Mouse (Mus musculus) midbrain, postnatal 0 days (tissue): Measurements from ENCODE around the gene Tmem266. TPM values are rescaled to one million over a fixed set of nuclear protein-coding genes. Genes with fewer than 3 reads are reported as not detected.

ENCODE experiments used
- ATAC-seq: fragments of 200-750 bp; cut with Nextera tagmentation; 2 replicates; pipeline ENCODE4 v1.8.0; 2017; ENCODE audit warnings: moderate number of reproducible peaks, mild to moderate bottlenecking, moderate TSS enrichment, moderate library complexity; ENCODE audit not compliant: low FRiP score
- DNase-seq: peaks from one replicate; pipeline ENCODE4 v3.0.0-alpha.2; 2015; ENCODE audit warnings: low spot score
- H3K27ac ChIP-seq: fragments of 300-500 bp; sonication (generic); 2 replicates; pipeline ENCODE4 v1.5.1; 2014; ENCODE audit warnings: low read depth, mild to moderate bottlenecking, low read length, mixed read lengths
- H3K27me3 ChIP-seq: fragments of 300-500 bp; sonication (generic); 2 replicates; pipeline ENCODE4 v1.6.1; 2014; ENCODE audit warnings: low read length, control low read depth, mixed read lengths; ENCODE audit not compliant: insufficient read depth
- H3K36me3 ChIP-seq: fragments of 300-500 bp; sonication (generic); 2 replicates; pipeline ENCODE4 v1.6.1; 2014; ENCODE audit warnings: low read length, control low read depth, mixed read lengths; ENCODE audit not compliant: insufficient read depth
- H3K4me1 ChIP-seq: fragments of 300-500 bp; sonication (generic); 2 replicates; pipeline ENCODE4 v1.6.1; 2014; ENCODE audit warnings: mild to moderate bottlenecking, control low read depth, antibody characterized with exemption, low read length, mixed read lengths; ENCODE audit not compliant: insufficient read depth
- H3K4me2 ChIP-seq: fragments of 300-500 bp; sonication (generic); 2 replicates; pipeline ENCODE4 v1.6.1; 2014; ENCODE audit warnings: low read depth, mild to moderate bottlenecking, low read length, mixed read lengths; ENCODE audit not compliant: poor library complexity, severe bottlenecking
- H3K4me3 ChIP-seq: fragments of 300-500 bp; sonication (generic); 2 replicates; pipeline ENCODE4 v1.5.1; 2014; ENCODE audit warnings: low read depth, mild to moderate bottlenecking, low read length, moderate library complexity
- H3K9ac ChIP-seq: fragments of 300-500 bp; sonication (generic); replicated peaks from 2 replicates; pipeline ENCODE4 v1.6.1; 2014; ENCODE audit warnings: mild to moderate bottlenecking, low read length, moderate library complexity, mixed read lengths; ENCODE audit not compliant: poor library complexity, severe bottlenecking
- H3K9me3 ChIP-seq: fragments of 300-500 bp; sonication (generic); 2 replicates; pipeline ENCODE4 v1.6.1; 2016; ENCODE audit warnings: low read length, control low read depth
- CTCF ChIP-seq: IDR thresholded peaks from 2 replicates; pipeline ENCODE4 v1.5.1; 2016; ENCODE audit warnings: antibody characterized with exemption, mild to moderate bottlenecking
- WGBS: fragments of 180-500 bp; shearing (Covaris S2); extraction: QIAGEN DNeasy Blood & Tissue Kit; methylation state at CpG from one replicate; pipeline ENCODE4 v1.1.7; 2014; 5-methylcytosine and 5-hydroxymethylcytosine counted together
- polyA plus RNA-seq: library from polyadenylated mRNA; unstranded; fragments of >200 nt; fragmentation: Nextera tagmentation; extraction: Ambion mirVana; gene quantifications from 2 replicates; pipeline ENCODE4 v1.2.1, GENCODE M21; 2015
- total RNA-seq: library from RNA; depleted of rRNA; stranded (reverse); fragments of >200 nt; gene quantifications from 2 replicates; pipeline ENCODE4 v1.2.3, GENCODE M21; 2014

The Tmem266 gene
- total and polyA plus RNA-seq, 2 experiments from 2014 or later: 7.3 to 12.5 TPM

DNA sequence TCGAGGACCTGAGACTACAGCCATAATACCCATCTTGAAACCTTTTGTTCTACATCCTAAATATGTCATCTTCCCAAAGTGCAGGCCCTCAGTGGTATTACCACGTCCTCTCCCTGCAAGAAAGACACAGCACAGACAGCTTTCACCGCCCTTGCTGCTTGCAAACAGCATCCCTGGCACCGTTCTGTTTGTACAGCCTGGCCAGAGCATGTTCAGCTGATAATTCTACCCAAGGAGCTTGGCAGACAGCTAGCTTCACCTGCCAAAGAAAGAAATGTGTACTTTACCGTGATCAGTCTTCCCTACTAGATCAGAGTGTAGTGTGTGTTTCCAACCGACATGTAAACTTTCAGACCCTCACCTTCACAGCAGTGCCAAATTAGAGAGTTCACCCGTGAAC lies 45.2 kb downstream of the Tmem266 start:
- Histone ChIP-seq H3K27ac (no peak overlapping the region), H3K4me1 (no peaks in the 10 kb centered on the region), H3K36me3 (no peaks in the 10 kb centered on the region), H3K9me3 (no peaks in the 10 kb centered on the region), H3K4me2 (no peak overlapping the region), H3K4me3 (no peak overlapping the region), H3K27me3 (no peaks in the 10 kb centered on the region), H3K9ac (no peak overlapping the region)
- DNase-seq (no peak), ATAC-seq (no peak)
- 80% methylated on average over 7 of the region's 7 CpGs for WGBS
- TF ChIP-seq CTCF: no peak

DNA sequence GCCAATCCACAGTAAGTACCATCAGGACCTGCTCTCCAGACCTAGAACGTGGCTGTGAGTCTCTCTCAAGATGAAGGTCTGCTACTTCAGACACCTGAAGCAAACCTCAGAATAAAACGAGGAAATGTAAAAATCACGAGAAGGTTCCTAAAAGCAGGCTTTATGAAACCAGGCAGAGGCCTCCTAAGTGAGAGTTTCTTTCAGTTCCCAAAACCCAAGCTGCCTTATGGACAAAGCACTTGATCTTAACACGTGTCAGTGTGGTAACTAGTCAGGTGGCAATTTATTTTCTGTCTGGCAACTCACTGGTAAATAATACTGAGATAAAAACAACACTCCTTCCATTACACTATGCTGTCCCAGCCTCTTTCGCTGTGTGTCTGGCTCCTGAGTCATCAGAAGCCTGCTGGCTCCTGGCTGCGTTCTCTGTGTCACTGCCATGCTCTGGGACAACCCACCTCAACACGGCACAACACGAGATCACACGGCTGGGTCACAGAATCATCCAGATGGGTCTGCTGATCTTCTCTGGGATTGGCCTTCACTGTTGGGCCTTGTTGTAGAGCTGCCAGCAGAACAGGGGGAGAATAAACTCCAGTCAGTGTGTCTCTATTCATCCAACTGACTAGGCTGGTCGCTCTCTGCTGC lies 51.0 kb downstream of the Tmem266 start:
- no peaks in the 10 kb centered on the region for H3K36me3 ChIP-seq
- no peak overlapping the region for H3K9ac ChIP-seq
- H3K9me3 ChIP-seq: no peaks in the 10 kb centered on the region
- WGBS: 87% methylated on average over 10 of the region's 10 CpGs
- no peak for ATAC-seq
- no peak overlapping the region for H3K4me2 ChIP-seq
- H3K27ac ChIP-seq: no peak overlapping the region
- DNase-seq: no peak
- no peak for TF ChIP-seq CTCF
- no peaks in the 10 kb centered on the region for H3K27me3 ChIP-seq
- H3K4me3 ChIP-seq: no peak overlapping the region
- no peaks in the 10 kb centered on the region for H3K4me1 ChIP-seq

DNA sequence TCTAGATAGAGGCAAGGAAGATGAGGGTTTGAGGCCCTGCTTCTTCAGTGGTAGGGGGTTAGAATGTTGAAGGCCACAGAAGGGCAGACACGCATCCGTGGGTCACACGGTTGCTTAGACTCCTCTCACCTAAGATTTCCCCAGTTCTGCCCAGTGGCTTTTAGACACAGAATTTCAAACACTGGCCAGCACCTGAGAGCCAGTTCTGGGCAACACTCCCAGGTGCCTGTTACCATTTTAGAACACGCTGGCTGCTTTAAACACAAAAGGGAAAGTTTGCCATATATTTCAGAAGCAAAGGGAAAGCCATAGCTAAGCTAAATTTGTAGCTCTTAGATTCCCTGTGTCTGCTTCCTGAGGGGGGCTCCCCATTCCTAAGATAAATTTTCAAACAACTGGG lies 54.7 kb downstream of the Tmem266 start:
- DNase-seq (no peak), ATAC-seq (no peak)
- no peaks in the 10 kb centered on the region for H3K27me3 ChIP-seq
- 88% methylated on average over 4 of the region's 4 CpGs for WGBS
- no peak overlapping the region for H3K27ac ChIP-seq
- H3K4me3 ChIP-seq: no peak overlapping the region
- no peaks in the 10 kb centered on the region for H3K9me3 ChIP-seq
- H3K4me1 ChIP-seq: no peaks in the 10 kb centered on the region
- no peak for TF ChIP-seq CTCF
- H3K36me3 ChIP-seq: peaks cover 4% of the 10 kb centered on the region; the same call in 1 of the 2 replicates
- no peak overlapping the region for H3K9ac ChIP-seq
- no peak overlapping the region for H3K4me2 ChIP-seq

DNA sequence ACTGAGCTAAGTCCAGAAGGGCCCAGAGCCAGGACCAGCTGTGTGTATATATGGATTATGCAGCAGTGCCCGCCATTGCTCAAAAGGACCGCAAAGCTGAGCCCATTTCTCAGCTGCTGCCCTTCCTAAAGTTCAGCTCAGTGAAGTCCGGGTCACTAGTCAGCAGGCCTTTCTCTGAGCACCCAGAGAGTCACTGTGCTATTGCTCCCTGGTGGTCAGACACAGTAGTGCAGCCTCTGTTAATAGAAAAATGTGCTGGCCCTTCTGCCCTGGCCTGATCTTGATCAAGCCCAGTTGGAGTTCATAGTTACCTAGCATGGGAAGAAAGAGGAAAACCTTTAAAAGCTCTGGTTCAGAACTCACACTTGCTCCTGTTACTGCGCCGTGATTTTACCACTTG lies 55.7 kb downstream of the Tmem266 start:
- DNase-seq: peak; percentile 33
- no peak overlapping the region for H3K4me3 ChIP-seq
- no peaks in the 10 kb centered on the region for H3K27me3 ChIP-seq
- ATAC-seq: no peak
- H3K4me2 ChIP-seq: no peak overlapping the region
- no peaks in the 10 kb centered on the region for H3K9me3 ChIP-seq
- no peaks in the 10 kb centered on the region for H3K4me1 ChIP-seq
- WGBS: 36% methylated on average over 5 of the region's 5 CpGs
- peak; percentile 79 for TF ChIP-seq CTCF
- H3K27ac ChIP-seq: no peak overlapping the region
- no peak overlapping the region for H3K9ac ChIP-seq
- H3K36me3 ChIP-seq: peaks cover 4% of the 10 kb centered on the region; the same call in 1 of the 2 replicates

DNA sequence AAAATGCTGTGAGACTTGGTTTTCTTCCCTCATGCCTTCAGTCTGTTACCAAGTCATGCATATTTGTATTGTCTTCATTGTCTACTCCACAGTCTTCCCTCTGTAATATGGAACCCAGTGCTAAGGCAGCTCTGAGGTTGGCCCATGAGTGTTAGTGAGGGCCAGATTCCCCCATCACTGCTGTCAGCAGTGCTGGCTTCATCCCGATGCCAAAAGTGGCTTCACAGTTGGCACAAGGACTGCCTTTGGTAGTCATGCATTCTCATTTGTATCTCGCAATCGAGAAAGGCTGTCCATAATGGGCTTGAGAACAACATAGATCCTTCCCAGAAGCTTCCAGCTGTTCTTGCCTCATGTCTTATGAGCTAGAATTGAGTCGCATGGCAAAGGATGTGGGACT lies 59.4 kb downstream of the Tmem266 start:
- ATAC-seq: no peak
- H3K4me3 ChIP-seq: no peak overlapping the region
- H3K9ac ChIP-seq: no peak overlapping the region
- no peaks in the 10 kb centered on the region for H3K4me1 ChIP-seq
- no peak overlapping the region for H3K4me2 ChIP-seq
- WGBS: 89% methylated on average over 4 of the region's 4 CpGs
- no peak for TF ChIP-seq CTCF
- no peak overlapping the region for H3K27ac ChIP-seq
- no peak for DNase-seq
- H3K36me3 ChIP-seq: peaks cover 4% of the 10 kb centered on the region; the same call in 1 of the 2 replicates
- H3K27me3 ChIP-seq: no peaks in the 10 kb centered on the region
- H3K9me3 ChIP-seq: no peaks in the 10 kb centered on the region

DNA sequence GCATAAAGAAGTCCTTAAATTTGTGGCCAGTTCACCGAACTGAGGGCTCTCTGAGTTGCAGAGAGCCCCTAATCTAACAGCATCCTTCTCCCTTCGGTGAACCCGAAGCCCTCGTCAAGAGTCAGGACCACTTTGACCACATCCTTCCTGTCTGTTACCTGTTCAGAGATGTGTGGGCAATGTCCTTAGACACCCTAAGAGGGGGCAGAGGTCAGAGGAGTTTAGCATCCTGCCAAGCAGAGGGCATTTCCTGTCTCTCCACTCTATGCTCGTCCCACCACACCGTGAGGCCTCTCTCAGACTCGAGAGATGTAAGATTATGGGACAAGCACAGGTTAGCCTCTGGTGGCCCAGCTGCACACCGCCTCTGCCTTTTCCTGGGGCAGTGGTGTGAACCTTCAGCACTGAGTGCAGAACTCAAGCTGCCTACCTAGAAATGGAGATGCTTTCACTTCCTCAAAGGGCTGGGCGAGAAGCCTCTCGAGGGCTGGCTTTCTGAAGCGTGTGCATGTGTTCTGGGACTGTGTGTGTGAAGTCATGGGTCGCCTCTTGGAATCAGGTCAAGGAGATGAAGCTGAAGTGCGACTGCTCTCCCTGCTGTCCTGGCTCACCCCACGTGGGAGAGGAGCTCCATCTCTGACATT lies 61.3 kb downstream of the Tmem266 start:
- peaks cover 4% of the 10 kb centered on the region; the same call in 1 of the 2 replicates for H3K36me3 ChIP-seq
- H3K9me3 ChIP-seq: no peaks in the 10 kb centered on the region
- H3K27ac ChIP-seq: no peak overlapping the region
- no peaks in the 10 kb centered on the region for H3K27me3 ChIP-seq
- 88% methylated on average over 14 of the region's 14 CpGs for WGBS
- H3K4me2 ChIP-seq: no peak overlapping the region
- TF ChIP-seq CTCF: no peak
- no peak overlapping the region for H3K4me3 ChIP-seq
- no peak overlapping the region for H3K9ac ChIP-seq
- ATAC-seq (no peak), DNase-seq (no peak)
- no peaks in the 10 kb centered on the region for H3K4me1 ChIP-seq
